Mouse (Mus musculus): ENCODE measurements around the gene Pelo. TPM values are rescaled to one million over a fixed set of nuclear protein-coding genes. Genes with fewer than 3 reads are reported as not detected.

Pelo gene
- total and polyA plus RNA-seq, 2 experiments from 2014 or later, result 7.8 to 16.0 TPM

DNA sequence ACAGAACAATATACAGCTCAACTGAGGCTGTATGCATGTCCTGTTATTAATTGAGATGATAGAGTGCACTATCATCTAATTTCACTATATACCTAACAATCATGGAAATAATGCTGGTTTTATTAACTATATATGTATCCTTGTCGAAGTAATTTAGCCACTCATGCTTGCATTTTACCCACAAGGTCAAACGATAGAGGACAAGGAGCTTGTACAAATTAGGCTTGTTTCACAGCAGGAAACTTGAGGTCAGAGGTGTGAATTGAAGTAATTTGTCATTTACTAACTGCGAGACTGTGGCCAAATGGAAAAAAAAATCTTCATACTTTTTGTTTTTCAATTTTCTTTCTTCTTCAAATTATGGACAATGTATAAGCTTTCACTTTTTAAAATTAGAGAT is 8.2 kb upstream of the Pelo start:
- H3K4me1 ChIP-seq (ENCODE audit: insufficient read depth, low read length), result 0 out of 2 replicates have a peak, but pooled peaks cover 3% of the 10 kb centered on the region
- DNase-seq (ENCODE audit: low spot score) (no peak), ATAC-seq (no peak)
- H3K9ac ChIP-seq (replicated peaks; ENCODE audit: low read length), result no peak overlapping the region
- H3K4me2 ChIP-seq (ENCODE audit: low read depth, low read length), result no peak overlapping the region
- H3K4me3 ChIP-seq (ENCODE audit: low read length), result no peak overlapping the region
- H3K36me3 ChIP-seq (ENCODE audit: insufficient read depth, low read length), result no peaks in the 10 kb centered on the region
- TF ChIP-seq CTCF (IDR thresholded peaks at IDR 0.05; ENCODE audit: low read depth), result no peak
- H3K9me3 ChIP-seq (ENCODE audit: low read length), result no peaks in the 10 kb centered on the region
- no peak overlapping the region for H3K27ac ChIP-seq
- no peaks in the 10 kb centered on the region for H3K27me3 ChIP-seq (ENCODE audit: insufficient read depth, low read length)
- WGBS, result 75% methylated on average over 3 of the region's 3 CpGs

DNA sequence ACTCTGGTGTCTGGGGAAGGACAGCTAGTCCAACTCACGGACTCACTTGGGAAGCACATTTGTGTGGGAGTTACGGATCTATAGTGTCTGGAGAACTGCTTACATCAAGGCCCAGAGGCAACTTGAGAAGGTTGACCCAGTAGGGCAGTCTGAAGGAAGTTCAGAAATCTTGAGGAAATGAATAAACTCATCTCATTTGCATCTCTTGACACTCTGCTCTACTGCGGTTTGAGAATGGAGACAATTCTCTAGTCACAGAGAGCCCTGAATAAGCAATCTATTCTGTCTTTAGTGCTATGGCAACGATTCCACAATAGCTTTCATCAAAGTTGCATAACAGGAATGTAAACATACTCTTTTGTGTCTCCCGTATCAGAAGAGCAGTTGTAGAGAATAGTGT is 7.0 kb upstream of the Pelo start:
- no peak for ATAC-seq
- WGBS, result 35% methylated on average over 5 of the region's 5 CpGs
- no peak for DNase-seq (ENCODE audit: low spot score)
- no peak overlapping the region for H3K4me3 ChIP-seq (ENCODE audit: low read length)
- H3K27me3 ChIP-seq (ENCODE audit: insufficient read depth, low read length), result no peaks in the 10 kb centered on the region
- no peak overlapping the region for H3K27ac ChIP-seq
- no peaks in the 10 kb centered on the region for H3K9me3 ChIP-seq (ENCODE audit: low read length)
- H3K9ac ChIP-seq (replicated peaks; ENCODE audit: low read length), result no peak overlapping the region
- no peak for TF ChIP-seq CTCF (IDR thresholded peaks at IDR 0.05; ENCODE audit: low read depth)
- no peaks in the 10 kb centered on the region for H3K36me3 ChIP-seq (ENCODE audit: insufficient read depth, low read length)
- no peak overlapping the region for H3K4me2 ChIP-seq (ENCODE audit: low read depth, low read length)
- 0 out of 2 replicates have a peak, but pooled peaks cover 3% of the 10 kb centered on the region for H3K4me1 ChIP-seq (ENCODE audit: insufficient read depth, low read length)

DNA sequence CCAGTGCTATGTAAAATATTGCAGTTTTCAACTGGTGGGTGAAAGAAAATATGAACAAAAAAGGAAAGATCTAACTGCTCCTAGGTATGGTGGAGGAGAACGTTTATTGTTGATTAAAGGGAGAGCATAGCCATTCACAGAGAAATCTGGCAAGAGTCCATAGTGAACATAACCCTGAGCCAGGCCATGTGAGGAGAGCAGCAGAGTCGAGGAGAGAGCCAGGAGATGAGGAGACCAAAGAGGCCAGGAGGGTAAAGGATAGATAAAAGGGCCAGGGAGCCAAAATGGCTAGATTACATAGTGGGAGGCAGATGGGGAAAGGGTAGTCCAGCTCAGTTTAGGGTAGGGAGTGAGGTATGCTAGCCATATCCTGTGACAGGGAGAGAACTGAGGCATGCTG is 6.2 kb upstream of the Pelo start:
- no peak for DNase-seq (ENCODE audit: low spot score)
- ATAC-seq, result no peak
- TF ChIP-seq CTCF (IDR thresholded peaks at IDR 0.05; ENCODE audit: low read depth), result no peak
- 40% methylated on average over 2 of the region's 2 CpGs for WGBS
- Histone ChIP-seq H3K9me3 (ENCODE audit: low read length) (no peaks in the 10 kb centered on the region), H3K36me3 (ENCODE audit: insufficient read depth, low read length) (no peaks in the 10 kb centered on the region), H3K27me3 (ENCODE audit: insufficient read depth, low read length) (no peaks in the 10 kb centered on the region), H3K27ac (no peak overlapping the region), H3K9ac (replicated peaks; ENCODE audit: low read length) (no peak overlapping the region), H3K4me1 (ENCODE audit: insufficient read depth, low read length) (0 out of 2 replicates have a peak, but pooled peaks cover 1% of the 10 kb centered on the region), H3K4me3 (ENCODE audit: low read length) (no peak overlapping the region), H3K4me2 (ENCODE audit: low read depth, low read length) (no peak overlapping the region)

DNA sequence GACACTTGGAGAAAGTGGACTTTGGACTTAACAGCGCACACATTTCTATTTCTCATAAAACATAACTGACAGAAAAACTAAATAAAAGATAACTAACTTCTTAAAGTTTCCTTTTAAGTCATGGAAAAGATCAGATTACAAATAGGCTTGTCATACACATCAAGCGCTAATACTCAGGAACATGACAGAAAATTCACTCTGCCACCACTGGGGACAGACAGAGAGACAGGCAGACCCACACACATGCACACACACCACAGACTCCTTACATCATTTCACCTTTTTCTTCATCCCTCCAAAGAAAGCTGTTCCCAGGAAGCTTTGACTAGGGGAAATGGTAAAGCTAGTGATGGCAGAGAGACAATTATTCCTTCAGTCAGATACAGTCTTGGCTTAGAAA is 5.4 kb upstream of the Pelo start:
- Histone ChIP-seq H3K4me2 (ENCODE audit: low read depth, low read length) (no peak overlapping the region), H3K9me3 (ENCODE audit: low read length) (no peaks in the 10 kb centered on the region), H3K9ac (replicated peaks; ENCODE audit: low read length) (no peak overlapping the region), H3K27ac (no peak overlapping the region), H3K27me3 (ENCODE audit: insufficient read depth, low read length) (no peaks in the 10 kb centered on the region), H3K36me3 (ENCODE audit: insufficient read depth, low read length) (no peaks in the 10 kb centered on the region), H3K4me3 (ENCODE audit: low read length) (no peak overlapping the region), H3K4me1 (ENCODE audit: insufficient read depth, low read length) (no peaks in the 10 kb centered on the region)
- WGBS, result 92% methylated on average over 2 of the region's 2 CpGs
- peak; percentile 14; the same call in 1 of the 2 replicates for TF ChIP-seq CTCF (IDR thresholded peaks at IDR 0.05; ENCODE audit: low read depth)
- no peak for ATAC-seq
- DNase-seq (ENCODE audit: low spot score), result no peak

- Histone ChIP-seq H3K27ac (no peak overlapping the region), H3K4me1 (ENCODE audit: insufficient read depth, low read length) (no peaks in the 10 kb centered on the region), H3K36me3 (ENCODE audit: insufficient read depth, low read length) (0 out of 2 replicates have a peak, but pooled peaks cover 5% of the 10 kb centered on the region), H3K27me3 (ENCODE audit: insufficient read depth, low read length) (no peaks in the 10 kb centered on the region), H3K9ac (replicated peaks; ENCODE audit: low read length) (no peak overlapping the region), H3K9me3 (ENCODE audit: low read length) (no peaks in the 10 kb centered on the region; the same call in 1 of the 2 replicates), H3K4me2 (ENCODE audit: low read depth, low read length) (no peak overlapping the region), H3K4me3 (ENCODE audit: low read length) (no peak overlapping the region)
- ATAC-seq (no peak), DNase-seq (ENCODE audit: low spot score) (no peak)
- TF ChIP-seq CTCF (IDR thresholded peaks at IDR 0.05; ENCODE audit: low read depth), result no peak
- 59% methylated on average over 3 of the region's 3 CpGs for WGBS
Measured at GRCm38 (mm10) chr13:115091511-115091910, 1.5 kb upstream of the Pelo start.

- Histone ChIP-seq H3K4me3 (ENCODE audit: low read length) (peak overlapping the region; percentile 62), H3K9ac (replicated peaks; ENCODE audit: low read length) (peak overlapping the region; percentile 46; the same call in 1 of the 2 replicates), H3K9me3 (ENCODE audit: low read length) (no peaks in the 10 kb centered on the region; the same call in 1 of the 2 replicates), H3K4me2 (ENCODE audit: low read depth, low read length) (peak overlapping the region; percentile 99), H3K4me1 (ENCODE audit: insufficient read depth, low read length) (no peaks in the 10 kb centered on the region), H3K27me3 (ENCODE audit: insufficient read depth, low read length) (no peaks in the 10 kb centered on the region), H3K27ac (peak overlapping the region; percentile 76; the same call in 1 of the 2 replicates), H3K36me3 (ENCODE audit: insufficient read depth, low read length) (0 out of 2 replicates have a peak, but pooled peaks cover 5% of the 10 kb centered on the region)
- no peak for DNase-seq (ENCODE audit: low spot score)
- no peak for ATAC-seq
- WGBS, result 51% methylated on average over 9 of the region's 9 CpGs
- TF ChIP-seq CTCF (IDR thresholded peaks at IDR 0.05; ENCODE audit: low read depth), result no peak
Measured at GRCm38 (mm10) chr13:115090977-115091445, 1.0 kb upstream of the Pelo start.

GRCm38 (mm10) chr13:115089395-115090025 is 476 bp downstream of the Pelo start:
- no peak for TF ChIP-seq CTCF (IDR thresholded peaks at IDR 0.05; ENCODE audit: low read depth)
- H3K9me3 ChIP-seq (ENCODE audit: low read length), result no peaks in the 10 kb centered on the region; the same call in 1 of the 2 replicates
- WGBS, result 5% methylated on average over 32 of the region's 35 CpGs
- H3K4me3 ChIP-seq (ENCODE audit: low read length), result peak overlapping the region; percentile 62
- H3K27me3 ChIP-seq (ENCODE audit: insufficient read depth, low read length), result no peaks in the 10 kb centered on the region
- H3K27ac ChIP-seq, result peak overlapping the region; percentile 76; the same call in 1 of the 2 replicates
- no peaks in the 10 kb centered on the region for H3K4me1 ChIP-seq (ENCODE audit: insufficient read depth, low read length)
- peak overlapping the region; percentile 46 for H3K9ac ChIP-seq (replicated peaks; ENCODE audit: low read length)
- peak; percentile 68 for ATAC-seq
- 0 out of 2 replicates have a peak, but pooled peaks cover 5% of the 10 kb centered on the region for H3K36me3 ChIP-seq (ENCODE audit: insufficient read depth, low read length)
- H3K4me2 ChIP-seq (ENCODE audit: low read depth, low read length), result peak overlapping the region; percentile 99
- DNase-seq (ENCODE audit: low spot score), result peak; percentile 25

Data from hindbrain, postnatal 0 days (tissue).